Mouse (Mus musculus): ENCODE data around the gene Ttc7. TPM values are rescaled to one million over a fixed set of nuclear protein-coding genes. Genes with fewer than 3 reads are reported as not detected.

Gene Ttc7
- polyA plus RNA-seq, 1 experiment: 88.6 TPM

GRCm38 (mm10) chr17:87344441-87345251 is 62.0 kb downstream of the Ttc7 start:
- TF ChIP-seq POLR2A (IDR thresholded peaks at IDR 0.05; ENCODE audit: low read depth, low read length) (no peak), CTCF (IDR thresholded peaks at IDR 0.05; ENCODE audit: extremely low read depth, insufficient read depth, insufficient read length, insufficient replicate concordance) (no peak)
- no peaks in the 10 kb centered on the region for H3K27me3 ChIP-seq (ENCODE audit: control insufficient read depth, insufficient read depth, low read length)
- 21% methylated on average over 18 of the region's 18 CpGs for WGBS
- H3K4me1 ChIP-seq (ENCODE audit: control insufficient read depth, insufficient read depth, insufficient read length): peaks cover 9% of the 10 kb centered on the region; the same call in 1 of the 2 replicates
- H3K27ac ChIP-seq (ENCODE audit: insufficient read depth, low read length): peak overlapping the region; percentile 21
- H3K4me3 ChIP-seq (ENCODE audit: extremely low read depth, insufficient read depth, insufficient read length): peak overlapping the region; percentile 1; the same call in 1 of the 2 replicates
- DNase-seq (ENCODE audit: low read depth in 1 of 2, low spot score in 2 of 2): peak; percentile 19 to 45
- H3K36me3 ChIP-seq (ENCODE audit: control insufficient read depth, insufficient read depth, low read length): peaks cover 32% of the 10 kb centered on the region

GRCm38 (mm10) chr17:87345252-87345593 is 62.5 kb downstream of the Ttc7 start:
- WGBS: 32% methylated on average over 4 of the region's 4 CpGs
- H3K27me3 ChIP-seq (ENCODE audit: control insufficient read depth, insufficient read depth, low read length): no peaks in the 10 kb centered on the region
- TF ChIP-seq CTCF (IDR thresholded peaks at IDR 0.05; ENCODE audit: extremely low read depth, insufficient read depth, insufficient read length, insufficient replicate concordance): no peak
- no peak for TF ChIP-seq POLR2A (IDR thresholded peaks at IDR 0.05; ENCODE audit: low read depth, low read length)
- H3K4me1 ChIP-seq (ENCODE audit: control insufficient read depth, insufficient read depth, insufficient read length): peaks cover 9% of the 10 kb centered on the region; the same call in 1 of the 2 replicates
- DNase-seq (ENCODE audit: low read depth in 1 of 2, low spot score in 2 of 2): no peak
- no peak overlapping the region; the same call in 1 of the 2 replicates for H3K27ac ChIP-seq (ENCODE audit: insufficient read depth, low read length)
- H3K4me3 ChIP-seq (ENCODE audit: extremely low read depth, insufficient read depth, insufficient read length): no peak overlapping the region
- H3K36me3 ChIP-seq (ENCODE audit: control insufficient read depth, insufficient read depth, low read length): peaks cover 30% of the 10 kb centered on the region

- TF ChIP-seq POLR2A (IDR thresholded peaks at IDR 0.05; ENCODE audit: low read depth, low read length) (no peak), CTCF (IDR thresholded peaks at IDR 0.05; ENCODE audit: extremely low read depth, insufficient read depth, insufficient read length, insufficient replicate concordance) (no peak)
- H3K4me3 ChIP-seq (ENCODE audit: extremely low read depth, insufficient read depth, insufficient read length): no peak overlapping the region
- H3K36me3 ChIP-seq (ENCODE audit: control insufficient read depth, insufficient read depth, low read length): peaks cover 12% of the 10 kb centered on the region
- no peak overlapping the region for H3K27ac ChIP-seq (ENCODE audit: insufficient read depth, low read length)
- H3K27me3 ChIP-seq (ENCODE audit: control insufficient read depth, insufficient read depth, low read length): no peaks in the 10 kb centered on the region
- 93% methylated on average over 9 of the region's 9 CpGs for WGBS
- DNase-seq (ENCODE audit: low read depth in 1 of 2, low spot score in 2 of 2): no peak
- H3K4me1 ChIP-seq (ENCODE audit: control insufficient read depth, insufficient read depth, insufficient read length): peaks cover 9% of the 10 kb centered on the region; the same call in 1 of the 2 replicates
These were observed 65.7 kb downstream of the Ttc7 start for GRCm38 (mm10) chr17:87348353-87348752.

GRCm38 (mm10) chr17:87349069-87349468 is 66.4 kb downstream of the Ttc7 start:
- H3K27ac ChIP-seq (ENCODE audit: insufficient read depth, low read length): no peak overlapping the region
- TF ChIP-seq POLR2A (IDR thresholded peaks at IDR 0.05; ENCODE audit: low read depth, low read length) (no peak), CTCF (IDR thresholded peaks at IDR 0.05; ENCODE audit: extremely low read depth, insufficient read depth, insufficient read length, insufficient replicate concordance) (no peak)
- H3K36me3 ChIP-seq (ENCODE audit: control insufficient read depth, insufficient read depth, low read length): peaks cover 15% of the 10 kb centered on the region
- 83% methylated on average over 9 of the region's 9 CpGs for WGBS
- no peaks in the 10 kb centered on the region for H3K27me3 ChIP-seq (ENCODE audit: control insufficient read depth, insufficient read depth, low read length)
- no peak for DNase-seq (ENCODE audit: low read depth in 1 of 2, low spot score in 2 of 2)
- peaks cover 4% of the 10 kb centered on the region; the same call in 1 of the 2 replicates for H3K4me1 ChIP-seq (ENCODE audit: control insufficient read depth, insufficient read depth, insufficient read length)
- H3K4me3 ChIP-seq (ENCODE audit: extremely low read depth, insufficient read depth, insufficient read length): no peak overlapping the region

- no peak overlapping the region for H3K4me3 ChIP-seq (ENCODE audit: extremely low read depth, insufficient read depth, insufficient read length)
- DNase-seq (ENCODE audit: low read depth in 1 of 2, low spot score in 2 of 2): no peak
- peaks cover 20% of the 10 kb centered on the region for H3K36me3 ChIP-seq (ENCODE audit: control insufficient read depth, insufficient read depth, low read length)
- no peak for TF ChIP-seq CTCF (IDR thresholded peaks at IDR 0.05; ENCODE audit: extremely low read depth, insufficient read depth, insufficient read length, insufficient replicate concordance)
- TF ChIP-seq POLR2A (IDR thresholded peaks at IDR 0.05; ENCODE audit: low read depth, low read length): no peak
- no peaks in the 10 kb centered on the region for H3K27me3 ChIP-seq (ENCODE audit: control insufficient read depth, insufficient read depth, low read length)
- H3K4me1 ChIP-seq (ENCODE audit: control insufficient read depth, insufficient read depth, insufficient read length): peaks cover 3% of the 10 kb centered on the region; the same call in 1 of the 2 replicates
- WGBS: 95% methylated on average over 9 of the region's 9 CpGs
- no peak overlapping the region for H3K27ac ChIP-seq (ENCODE audit: insufficient read depth, low read length)
These were observed 66.9 kb downstream of the Ttc7 start for GRCm38 (mm10) chr17:87349575-87349974.

GRCm38 (mm10) chr17:87350471-87351240 is 68.0 kb downstream of the Ttc7 start:
- Histone ChIP-seq H3K27ac (ENCODE audit: insufficient read depth, low read length) (no peak overlapping the region), H3K27me3 (ENCODE audit: control insufficient read depth, insufficient read depth, low read length) (no peaks in the 10 kb centered on the region), H3K4me3 (ENCODE audit: extremely low read depth, insufficient read depth, insufficient read length) (no peak overlapping the region), H3K36me3 (ENCODE audit: control insufficient read depth, insufficient read depth, low read length) (peaks cover 20% of the 10 kb centered on the region), H3K4me1 (ENCODE audit: control insufficient read depth, insufficient read depth, insufficient read length) (no peaks in the 10 kb centered on the region)
- WGBS: 81% methylated on average over 13 of the region's 13 CpGs
- TF ChIP-seq POLR2A (IDR thresholded peaks at IDR 0.05; ENCODE audit: low read depth, low read length): no peak
- TF ChIP-seq CTCF (IDR thresholded peaks at IDR 0.05; ENCODE audit: extremely low read depth, insufficient read depth, insufficient read length, insufficient replicate concordance): no peak
- DNase-seq (ENCODE audit: low read depth in 1 of 2, low spot score in 2 of 2): no peak
